Mouse (Mus musculus) embryonic facial prominence, embryonic 13.5 days (tissue): Measurements from ENCODE around the gene Wbp1l. TPM values are rescaled to one million over a fixed set of nuclear protein-coding genes. Genes with fewer than 3 reads are reported as not detected.

Experiments used
- ATAC-seq: fragments of 200-750 bp; cut with Nextera tagmentation; 2 replicates; pipeline ENCODE4 v1.8.0; 2017; ENCODE audit warnings: low read depth; ENCODE audit not compliant: insufficient number of reproducible peaks, insufficient read depth, low FRiP score, low TSS enrichment
- H3K27ac ChIP-seq: fragments of 300-500 bp; sonication (generic); 2 replicates; pipeline ENCODE4 v1.5.1; 2015; ENCODE audit warnings: moderate library complexity, mild to moderate bottlenecking, inconsistent platforms
- H3K27me3 ChIP-seq: fragments of 300-500 bp; sonication (generic); 2 replicates; pipeline ENCODE4 v1.6.1; 2015; ENCODE audit warnings: mild to moderate bottlenecking, inconsistent platforms
- H3K36me3 ChIP-seq: fragments of 300-500 bp; sonication (generic); 2 replicates; pipeline ENCODE4 v1.6.1; 2015; ENCODE audit warnings: mild to moderate bottlenecking, inconsistent platforms
- H3K4me1 ChIP-seq: fragments of 300-500 bp; sonication (generic); 2 replicates; pipeline ENCODE4 v1.6.1; 2015; ENCODE audit warnings: inconsistent platforms
- H3K4me2 ChIP-seq: fragments of 300-500 bp; sonication (generic); 2 replicates; pipeline ENCODE4 v1.6.1; 2015; ENCODE audit warnings: moderate library complexity, mild to moderate bottlenecking, inconsistent platforms
- H3K4me3 ChIP-seq: fragments of 300-500 bp; sonication (generic); 2 replicates; pipeline ENCODE4 v1.5.1; 2015; ENCODE audit warnings: mild to moderate bottlenecking, inconsistent platforms
- H3K9ac ChIP-seq: fragments of 300-500 bp; sonication (generic); 2 replicates; pipeline ENCODE4 v1.6.1; 2015; ENCODE audit warnings: mild to moderate bottlenecking, inconsistent platforms
- H3K9me3 ChIP-seq: fragments of 300-500 bp; sonication (generic); 2 replicates; pipeline ENCODE4 v1.6.1; 2016; ENCODE audit warnings: inconsistent platforms
- WGBS: fragments of 180-500 bp; shearing (Covaris S2); methylation state at CpG from one replicate; pipeline ENCODE4 v1.1.7; 2015; ENCODE audit warnings: mixed read lengths; 5-methylcytosine and 5-hydroxymethylcytosine counted together
- polyA plus RNA-seq: library from polyadenylated mRNA; unstranded; fragments of >200 nt; fragmentation: Nextera tagmentation; extraction: Ambion mirVana; gene quantifications from 2 replicates; pipeline ENCODE4 v1.2.1, GENCODE M21; 2015

Gene Wbp1l
- polyA plus RNA-seq, 1 experiment from 2014 or later = 41.9 TPM

DNA sequence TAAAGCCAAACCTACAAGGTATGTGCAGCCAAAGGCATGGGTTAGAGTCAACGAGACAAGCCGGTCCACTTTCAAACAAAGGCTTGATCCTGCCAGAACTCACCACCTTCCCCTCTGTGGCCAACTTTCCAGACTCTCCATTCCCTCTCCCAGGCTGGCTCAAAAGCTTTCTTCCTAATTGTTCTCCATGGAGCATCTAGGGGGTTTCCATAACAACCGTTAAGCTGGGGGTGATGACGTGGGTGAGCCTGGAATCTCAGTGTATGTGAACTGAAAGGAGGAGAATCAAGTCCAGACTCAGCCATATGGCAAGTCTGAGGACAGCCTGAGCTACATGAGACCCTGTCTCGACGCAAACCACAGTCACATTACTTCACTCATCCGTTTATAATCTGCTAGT, 66.6 kb downstream of the Wbp1l start:
- 45% methylated on average over 7 of the region's 7 CpGs for WGBS
- Histone ChIP-seq H3K36me3 (no peaks in the 10 kb centered on the region), H3K27ac (no peak overlapping the region), H3K4me3 (no peak overlapping the region), H3K9ac (no peak overlapping the region), H3K4me2 (no peak overlapping the region), H3K4me1 (peaks cover 20% of the 10 kb centered on the region), H3K9me3 (no peaks in the 10 kb centered on the region), H3K27me3 (no peaks in the 10 kb centered on the region)
- ATAC-seq = no peak

DNA sequence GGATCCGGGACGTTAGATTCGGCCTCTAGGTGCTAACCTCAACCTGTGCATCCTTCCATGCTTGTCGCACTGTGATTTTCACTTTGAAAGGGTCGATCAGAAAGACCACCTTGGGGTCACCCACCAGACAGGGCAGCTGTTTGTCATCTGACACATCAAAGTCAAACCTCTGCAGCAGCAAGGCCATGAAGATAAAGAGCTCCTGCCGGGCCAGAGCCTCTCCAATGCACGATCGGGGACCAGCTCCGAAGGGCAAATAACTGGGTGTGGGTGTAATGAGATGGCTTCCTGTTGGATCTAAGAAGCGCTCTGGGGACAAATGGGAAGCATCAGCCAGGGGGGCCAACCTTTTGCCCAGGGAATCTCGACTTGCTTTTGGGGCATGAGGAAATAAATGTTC, 68.4 kb downstream of the Wbp1l start:
- 72% methylated on average over 11 of the region's 11 CpGs for WGBS
- Histone ChIP-seq H3K4me2 (no peak overlapping the region), H3K4me3 (no peak overlapping the region), H3K27ac (no peak overlapping the region), H3K9ac (no peak overlapping the region), H3K9me3 (no peaks in the 10 kb centered on the region), H3K27me3 (peaks cover 4% of the 10 kb centered on the region; the same call in 1 of the 2 replicates), H3K36me3 (no peaks in the 10 kb centered on the region), H3K4me1 (peaks cover 14% of the 10 kb centered on the region)
- ATAC-seq = no peak

DNA sequence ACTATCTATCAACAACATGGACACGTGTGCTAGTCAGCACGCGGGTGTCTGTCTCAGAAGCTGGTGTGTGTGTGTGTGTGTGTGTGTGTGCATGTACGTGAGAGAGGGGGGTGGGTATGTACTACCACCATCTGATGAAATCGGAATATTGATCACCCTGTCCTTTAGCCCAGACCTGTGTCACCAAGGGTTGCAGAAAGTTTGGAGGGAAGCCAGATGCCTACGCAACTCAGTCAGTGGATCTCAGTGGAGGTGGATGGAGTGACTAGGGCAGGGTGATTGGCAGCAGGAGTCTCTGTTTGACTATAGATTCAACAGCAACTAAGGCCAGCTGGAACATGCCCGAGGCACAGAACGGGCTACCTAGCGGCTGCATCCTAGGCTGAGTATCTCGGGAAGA, 69.4 kb downstream of the Wbp1l start:
- H3K27me3 ChIP-seq = peaks cover 4% of the 10 kb centered on the region; the same call in 1 of the 2 replicates
- 78% methylated on average over 10 of the region's 10 CpGs for WGBS
- no peaks in the 10 kb centered on the region for H3K9me3 ChIP-seq
- peaks cover 11% of the 10 kb centered on the region for H3K4me1 ChIP-seq
- ATAC-seq = no peak
- H3K36me3 ChIP-seq = no peaks in the 10 kb centered on the region
- H3K4me3 ChIP-seq = no peak overlapping the region
- H3K27ac ChIP-seq = no peak overlapping the region
- no peak overlapping the region for H3K4me2 ChIP-seq
- no peak overlapping the region for H3K9ac ChIP-seq

DNA sequence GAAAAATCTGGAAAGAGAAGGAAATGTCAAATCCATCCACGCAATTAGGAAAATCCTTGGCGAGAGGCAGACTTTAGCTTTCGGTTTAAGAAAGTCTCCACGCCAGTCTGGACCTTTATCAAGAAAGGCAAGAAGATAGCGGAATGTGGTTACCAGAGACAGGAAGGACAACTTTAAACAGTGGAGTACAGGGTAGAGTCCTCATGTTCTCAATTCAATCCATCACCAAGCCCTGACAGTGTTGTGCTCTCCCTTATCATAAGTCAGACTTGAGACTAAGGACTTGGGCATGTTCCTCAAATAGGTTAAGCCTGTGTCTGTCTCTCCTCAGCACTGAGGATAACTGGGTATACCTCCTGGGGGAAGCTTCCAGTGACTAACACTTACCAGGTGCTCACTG, 70.9 kb downstream of the Wbp1l start:
- Histone ChIP-seq H3K27me3 (peaks cover 4% of the 10 kb centered on the region; the same call in 1 of the 2 replicates), H3K4me3 (no peak overlapping the region), H3K27ac (no peak overlapping the region), H3K36me3 (no peaks in the 10 kb centered on the region), H3K9ac (no peak overlapping the region), H3K9me3 (no peaks in the 10 kb centered on the region), H3K4me1 (peaks cover 11% of the 10 kb centered on the region), H3K4me2 (no peak overlapping the region)
- 81% methylated on average over 5 of the region's 5 CpGs for WGBS
- ATAC-seq = no peak

DNA sequence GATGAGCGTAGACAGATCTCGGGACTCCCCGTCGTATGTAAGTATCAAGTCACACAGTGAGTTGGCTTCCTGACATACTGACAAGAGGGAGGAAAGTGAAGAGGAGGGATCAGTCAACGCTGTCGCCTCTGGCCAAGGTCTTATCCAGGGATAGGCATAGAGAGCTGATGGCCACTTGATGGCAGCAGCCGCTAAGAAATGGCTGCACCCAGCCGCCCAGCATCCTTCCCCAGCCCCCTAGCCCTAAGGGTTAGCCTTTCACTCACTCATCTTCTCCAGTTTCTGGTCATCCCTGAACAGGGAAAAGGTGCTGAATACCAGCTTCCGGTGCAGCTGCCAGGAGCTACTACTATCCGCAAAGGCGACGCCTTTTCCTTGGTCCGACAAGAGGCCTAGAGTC, 71.8 kb downstream of the Wbp1l start:
- Histone ChIP-seq H3K9ac (no peak overlapping the region), H3K4me2 (no peak overlapping the region), H3K36me3 (no peaks in the 10 kb centered on the region), H3K9me3 (no peaks in the 10 kb centered on the region), H3K27ac (no peak overlapping the region), H3K27me3 (peaks cover 4% of the 10 kb centered on the region; the same call in 1 of the 2 replicates), H3K4me1 (peaks cover 4% of the 10 kb centered on the region; the same call in 1 of the 2 replicates), H3K4me3 (no peak overlapping the region)
- ATAC-seq = no peak
- WGBS = 18% methylated on average over 13 of the region's 13 CpGs

DNA sequence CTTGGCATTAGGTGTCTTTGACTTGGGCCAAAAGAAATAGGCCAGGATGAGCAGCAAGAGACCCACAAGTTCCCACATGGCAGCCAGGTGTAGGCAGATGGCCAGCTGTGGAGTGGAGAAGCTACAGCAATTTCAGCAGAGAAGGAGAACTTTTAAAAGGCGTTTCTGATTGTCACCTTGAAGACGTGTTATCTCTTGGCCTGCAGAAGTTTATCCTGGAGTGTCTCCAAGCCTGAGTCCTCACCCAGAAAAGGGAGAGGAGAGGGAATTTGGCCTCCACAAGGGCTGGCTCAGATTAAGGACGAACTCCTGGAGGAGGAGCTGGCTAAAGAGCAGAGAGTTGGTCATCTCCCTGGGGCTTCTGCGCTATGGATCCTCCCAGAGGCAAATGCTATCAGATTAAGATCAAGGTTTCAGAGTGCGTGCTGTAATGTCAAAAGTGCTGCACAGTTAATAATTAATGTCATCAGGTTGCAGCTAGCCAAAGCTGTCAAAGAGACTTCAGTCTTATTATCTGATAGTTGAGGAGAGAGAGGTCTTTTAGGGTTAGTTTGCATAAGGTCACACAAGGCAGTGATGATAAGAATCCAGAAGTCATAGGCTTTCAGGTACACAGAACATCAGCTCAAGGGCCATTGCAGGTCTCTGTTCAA, 74.0 kb downstream of the Wbp1l start, which contains the start of gene Cyp17a1:
Gene Cyp17a1 (minus strand): TSS at position 407 of the 653 bp plus-strand sequence.
- H3K4me2 ChIP-seq = no peak within 1 kb of the TSS
- peaks cover 4% of the 10 kb centered on the region; the same call in 1 of the 2 replicates for H3K27me3 ChIP-seq
- no peak within 1 kb of the TSS for H3K4me3 ChIP-seq
- no peak within 1 kb of the TSS for H3K9ac ChIP-seq
- no peak within 1 kb of the TSS for H3K27ac ChIP-seq
- no peaks in the 10 kb centered on the region for H3K4me1 ChIP-seq
- ATAC-seq = no peak
- H3K9me3 ChIP-seq = no peaks in the 10 kb centered on the region
- H3K36me3 ChIP-seq = no peaks in the 10 kb centered on the region
- 54% methylated on average over 5 of the region's 5 CpGs for WGBS

DNA sequence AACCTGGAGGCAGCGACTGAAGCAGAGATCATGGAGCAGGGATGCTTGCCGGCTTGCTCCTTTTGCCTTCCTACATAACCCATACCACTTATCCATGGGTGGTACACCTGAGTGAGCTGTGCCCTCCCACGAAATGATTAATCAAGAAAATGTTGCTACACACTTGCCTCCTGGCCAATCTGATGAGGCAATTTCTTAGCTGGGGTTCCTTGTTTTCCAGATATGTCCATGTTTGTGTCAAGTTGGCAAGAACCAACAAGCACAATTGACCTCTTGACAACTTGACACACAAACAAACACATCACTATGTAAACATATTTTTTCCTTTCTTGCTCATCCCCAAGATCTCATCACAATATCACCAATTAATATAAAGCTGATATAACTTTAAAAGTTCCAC, 76.8 kb downstream of the Wbp1l start:
- no peaks in the 10 kb centered on the region for H3K9me3 ChIP-seq
- no peak for ATAC-seq
- H3K4me2 ChIP-seq = no peak overlapping the region
- no peaks in the 10 kb centered on the region for H3K36me3 ChIP-seq
- no peaks in the 10 kb centered on the region for H3K4me1 ChIP-seq
- no peak overlapping the region for H3K27ac ChIP-seq
- no peak overlapping the region for H3K4me3 ChIP-seq
- WGBS = 77% methylated on average over 3 of the region's 3 CpGs
- H3K9ac ChIP-seq = no peak overlapping the region
- peaks cover 4% of the 10 kb centered on the region; the same call in 1 of the 2 replicates for H3K27me3 ChIP-seq

DNA sequence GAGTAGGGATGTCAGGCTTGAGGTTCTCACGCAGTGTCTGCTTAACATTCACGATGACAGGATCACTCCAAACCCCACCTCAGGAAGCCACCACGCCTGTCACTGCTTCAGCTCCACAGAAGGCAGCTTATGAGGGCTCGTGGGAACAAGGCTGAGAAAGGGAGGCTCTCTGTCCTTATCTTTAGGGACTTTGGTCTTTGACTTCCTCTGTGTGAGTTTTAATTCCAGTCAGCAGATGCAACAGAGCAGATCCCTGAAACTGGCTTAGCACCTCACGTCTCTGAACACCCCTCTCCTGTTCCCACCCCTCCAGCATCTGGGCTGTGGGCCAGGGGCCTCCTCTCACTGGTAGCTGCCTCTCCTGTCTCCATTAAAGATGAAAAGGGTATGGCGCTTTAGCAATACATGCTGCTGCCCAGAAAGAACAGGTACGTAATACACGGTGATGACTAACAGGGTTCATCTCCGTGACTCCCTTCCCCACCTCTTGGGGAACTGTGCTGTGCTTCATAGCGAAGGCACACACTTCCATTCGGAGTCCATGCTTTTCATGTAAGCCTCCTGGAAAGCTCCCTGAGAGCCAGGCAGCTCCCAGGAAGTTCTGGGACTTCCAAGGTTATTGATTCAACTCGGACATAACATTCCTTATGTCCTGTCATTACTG, 81.0 kb downstream of the Wbp1l start:
- Histone ChIP-seq H3K4me3 (no peak overlapping the region), H3K27me3 (no peaks in the 10 kb centered on the region), H3K4me1 (no peaks in the 10 kb centered on the region), H3K36me3 (no peaks in the 10 kb centered on the region), H3K4me2 (no peak overlapping the region), H3K27ac (no peak overlapping the region), H3K9me3 (no peaks in the 10 kb centered on the region), H3K9ac (no peak overlapping the region)
- ATAC-seq = no peak
- WGBS = 66% methylated on average over 12 of the region's 12 CpGs

DNA sequence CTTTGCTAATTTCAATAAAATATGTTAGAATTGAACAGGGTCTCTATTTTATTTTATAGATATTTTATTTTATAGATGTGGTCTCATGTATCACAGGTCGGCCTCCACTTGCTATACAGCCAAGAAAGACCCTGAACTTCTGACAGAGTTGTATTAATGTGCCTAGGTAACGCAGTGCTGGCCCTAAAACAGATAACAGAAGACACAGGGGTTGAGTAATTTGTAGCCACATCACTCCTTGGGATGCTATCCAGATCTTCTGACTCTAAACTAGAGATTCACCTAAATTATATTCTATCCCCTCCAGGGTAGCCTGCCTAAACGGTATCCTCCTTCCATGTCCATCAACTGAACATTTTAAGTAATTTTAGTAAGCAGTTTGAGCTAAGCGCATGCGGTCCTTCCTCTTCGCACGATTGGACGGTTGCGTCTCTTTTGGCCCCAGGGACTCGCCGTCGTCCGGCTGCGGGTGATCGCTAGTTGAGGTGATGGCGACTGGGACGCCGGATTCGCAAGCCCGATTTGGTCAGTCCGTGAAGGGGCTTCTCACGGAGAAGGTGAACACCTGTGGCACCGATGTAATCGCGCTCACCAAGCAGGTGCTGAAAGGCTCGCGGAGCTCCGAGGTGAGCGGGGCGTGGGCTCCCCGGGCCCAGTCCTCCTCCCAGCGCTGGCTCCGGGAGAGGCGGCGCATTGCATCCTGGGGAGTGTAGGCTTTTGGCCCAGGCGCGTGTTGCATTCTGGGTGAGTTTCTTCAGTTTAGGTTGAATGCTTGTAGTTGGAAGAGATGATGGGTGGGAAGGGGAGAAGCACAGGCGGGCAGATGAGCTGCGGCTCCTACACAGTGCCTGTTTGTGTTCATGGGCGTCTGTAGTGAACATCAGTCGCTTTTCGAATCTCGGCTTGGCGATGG, 90.8 kb downstream of the Wbp1l start, which contains the start of gene Borcs7:
Gene Borcs7 (plus strand): TSS at position 447 of the 913 bp plus-strand sequence.
- peak within 1 kb of the TSS; percentile 88 for H3K9ac ChIP-seq
- peak within 1 kb of the TSS; percentile 66 for H3K4me2 ChIP-seq
- 3% methylated on average over 44 of the region's 44 CpGs for WGBS
- H3K4me3 ChIP-seq = peak within 1 kb of the TSS; percentile 67
- peaks cover 4% of the 10 kb centered on the region; the same call in 1 of the 2 replicates for H3K36me3 ChIP-seq
- ATAC-seq = peak; percentile 85
- H3K27ac ChIP-seq = peak within 1 kb of the TSS; percentile 72; the same call in 1 of the 2 replicates
- H3K4me1 ChIP-seq = peaks cover 7% of the 10 kb centered on the region
- H3K27me3 ChIP-seq = no peaks in the 10 kb centered on the region
- H3K9me3 ChIP-seq = no peaks in the 10 kb centered on the region

DNA sequence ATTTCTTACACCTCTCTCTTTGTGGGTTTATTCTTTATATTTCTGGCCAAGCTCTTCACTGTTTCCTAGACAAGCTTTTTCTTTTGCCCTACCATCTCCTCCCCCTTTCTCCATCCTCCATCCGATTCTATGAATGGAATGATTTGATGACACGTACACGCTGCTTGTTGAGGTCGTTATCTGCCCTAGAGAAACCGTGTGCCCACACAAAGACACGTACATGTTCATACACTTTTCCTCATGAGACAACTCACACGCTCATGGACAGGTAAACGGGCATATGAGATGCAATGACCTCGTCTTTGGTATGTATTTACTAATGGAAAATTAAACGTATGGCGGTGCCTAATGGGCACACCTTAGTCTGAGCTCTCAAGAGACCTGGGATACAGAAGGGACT, 91.5 kb downstream of the Wbp1l start:
- Histone ChIP-seq H3K9ac (peak overlapping the region; percentile 88), H3K4me2 (peak overlapping the region; percentile 66), H3K4me3 (peak overlapping the region; percentile 67), H3K27me3 (no peaks in the 10 kb centered on the region), H3K27ac (0 out of 2 replicates have a peak overlapping the region, but pooled peaks have one; percentile 72), H3K36me3 (peaks cover 4% of the 10 kb centered on the region; the same call in 1 of the 2 replicates), H3K4me1 (peaks cover 7% of the 10 kb centered on the region), H3K9me3 (no peaks in the 10 kb centered on the region)
- ATAC-seq = no peak
- WGBS = 77% methylated on average over 11 of the region's 11 CpGs

DNA sequence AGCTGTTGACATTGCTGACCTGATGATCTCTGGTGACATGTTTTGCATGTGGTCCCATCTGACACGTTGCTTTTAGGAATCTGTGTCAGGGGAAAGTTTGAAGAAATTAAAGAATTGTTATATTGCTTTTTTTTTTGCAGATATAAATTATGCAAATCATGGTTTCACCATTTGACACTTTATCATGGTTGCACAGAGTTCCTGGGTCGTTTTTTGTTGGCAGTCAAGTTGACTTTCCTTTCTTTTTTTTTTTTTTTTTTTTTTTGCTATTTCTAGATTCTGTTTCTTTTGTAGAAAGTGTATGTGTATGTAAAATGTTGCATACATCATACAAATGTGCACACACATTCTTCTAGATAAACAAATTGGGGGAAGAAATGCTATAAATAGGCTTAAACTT, 92.2 kb downstream of the Wbp1l start:
- Histone ChIP-seq H3K9ac (no peak overlapping the region), H3K4me1 (peaks cover 7% of the 10 kb centered on the region), H3K27me3 (no peaks in the 10 kb centered on the region), H3K4me2 (no peak overlapping the region), H3K36me3 (peaks cover 8% of the 10 kb centered on the region), H3K4me3 (no peak overlapping the region), H3K9me3 (no peaks in the 10 kb centered on the region), H3K27ac (no peak overlapping the region)
- 77% methylated on average over 2 of the region's 2 CpGs for WGBS
- ATAC-seq = no peak
